Mouse (Mus musculus) neural tube, embryonic 11.5 days (tissue): ENCODE data around the gene Lrch2. TPM values are rescaled to one million over a fixed set of nuclear protein-coding genes. Genes with fewer than 3 reads are reported as not detected.
A peak's percentile ranks its signal among the peaks of the same experiment; 100 is the strongest.
"Not testable (repeated sequence)": the region's sequence is repeated elsewhere in the genome, so short reads cannot be mapped to it uniquely, and the experiment has no call there.

Experiments used
- ATAC-seq: fragments of 200-750 bp; cut with Nextera tagmentation; 2 replicates; pipeline ENCODE4 v1.8.0; 2017; ENCODE audit warnings: moderate number of reproducible peaks, mild to moderate bottlenecking, moderate TSS enrichment, moderate library complexity; ENCODE audit not compliant: insufficient read depth, low FRiP score, low TSS enrichment
- DNase-seq: peaks from one replicate; pipeline ENCODE4 v3.0.0-alpha.2; 2015; ENCODE audit warnings: low spot score
- H3K27ac ChIP-seq: fragments of 300-500 bp; sonication (generic); 2 replicates; pipeline ENCODE4 v1.5.1; 2014; ENCODE audit warnings: low read depth, mild to moderate bottlenecking, low read length
- H3K27me3 ChIP-seq: fragments of 300-500 bp; sonication (generic); 2 replicates; pipeline ENCODE4 v1.6.1; 2014; ENCODE audit warnings: mild to moderate bottlenecking, low read length, mixed read lengths; ENCODE audit not compliant: control insufficient read depth, insufficient read depth
- H3K36me3 ChIP-seq: fragments of 300-500 bp; sonication (generic); 2 replicates; pipeline ENCODE4 v1.6.1; 2014; ENCODE audit warnings: mild to moderate bottlenecking, low read length, moderate library complexity, mixed read lengths; ENCODE audit not compliant: control insufficient read depth, insufficient read depth
- H3K4me1 ChIP-seq: fragments of 300-500 bp; sonication (generic); 2 replicates; pipeline ENCODE4 v1.6.1; 2014; ENCODE audit warnings: low read length, mixed read lengths; ENCODE audit not compliant: control insufficient read depth, insufficient read depth
- H3K4me2 ChIP-seq: fragments of 300-500 bp; sonication (generic); 2 replicates; pipeline ENCODE4 v1.6.1; 2014; ENCODE audit warnings: low read depth, mild to moderate bottlenecking, moderate library complexity
- H3K4me3 ChIP-seq: fragments of 300-500 bp; sonication (generic); 2 replicates; pipeline ENCODE4 v1.5.1; 2014; ENCODE audit warnings: low read depth, low read length
- H3K9ac ChIP-seq: fragments of 300-500 bp; sonication (generic); 2 replicates; pipeline ENCODE4 v1.6.1; 2014; ENCODE audit warnings: mild to moderate bottlenecking, low read length
- H3K9me3 ChIP-seq: fragments of 300-500 bp; sonication (generic); 2 replicates; pipeline ENCODE4 v1.6.1; 2016; ENCODE audit warnings: low read length; ENCODE audit not compliant: control insufficient read depth
- WGBS: fragments of 180-500 bp; shearing (Covaris S2); extraction: QIAGEN DNeasy Blood & Tissue Kit; methylation state at CpG from one replicate; pipeline ENCODE4 v1.1.7; 2014; 5-methylcytosine and 5-hydroxymethylcytosine counted together
- polyA plus RNA-seq: library from polyadenylated mRNA; unstranded; fragments of >200 nt; fragmentation: Nextera tagmentation; extraction: Ambion mirVana; gene quantifications from 2 replicates; pipeline ENCODE4 v1.2.1, GENCODE M21; 2014

The Lrch2 gene
- 9.3 and 11.0 TPM in 2 replicates for polyA plus RNA-seq

- peak within 1 kb of the TSS; percentile 70; the same call in 1 of the 2 replicates for H3K27ac ChIP-seq
- H3K9me3 ChIP-seq, result no peaks in the 10 kb centered on the region
- H3K9ac ChIP-seq, result peak within 1 kb of the TSS; percentile 68
- H3K4me2 ChIP-seq, result peak within 1 kb of the TSS; percentile 42
- no peaks in the 10 kb centered on the region for H3K36me3 ChIP-seq
- H3K27me3 ChIP-seq, result no peaks in the 10 kb centered on the region
- H3K4me3 ChIP-seq, result peak within 1 kb of the TSS; percentile 47
- peak; percentile 92 for ATAC-seq
- peak; percentile 71 for DNase-seq
- 16% methylated on average over 39 of the region's 50 CpGs for WGBS
- no peaks in the 10 kb centered on the region for H3K4me1 ChIP-seq
These were observed at the start of gene Lrch2 for GRCm38 (mm10) chrX:147553421-147554201. Gene Lrch2, minus strand, starts transcription at chrX:147554081.

GRCm38 (mm10) chrX:147540934-147541870, 12.7 kb downstream of the Lrch2 start:
- Histone ChIP-seq H3K4me1 (no peaks in the 10 kb centered on the region), H3K9me3 (no peaks in the 10 kb centered on the region), H3K4me3 (no peak overlapping the region), H3K36me3 (no peaks in the 10 kb centered on the region), H3K27me3 (no peaks in the 10 kb centered on the region), H3K9ac (no peak overlapping the region), H3K27ac (no peak overlapping the region), H3K4me2 (no peak overlapping the region)
- WGBS, result 68% methylated on average over 11 of the region's 11 CpGs
- DNase-seq (no peak), ATAC-seq (no peak)

- Histone ChIP-seq H3K9me3 (no peaks in the 10 kb centered on the region), H3K27ac (no peak overlapping the region), H3K4me1 (no peaks in the 10 kb centered on the region), H3K27me3 (no peaks in the 10 kb centered on the region), H3K4me2 (no peak overlapping the region), H3K36me3 (no peaks in the 10 kb centered on the region), H3K4me3 (no peak overlapping the region), H3K9ac (no peak overlapping the region)
- DNase-seq (no peak), ATAC-seq (no peak)
These were observed 15.5 kb downstream of the Lrch2 start for GRCm38 (mm10) chrX:147538377-147538776.

- not testable (repeated sequence) for DNase-seq, ATAC-seq, H3K4me3 ChIP-seq, H3K4me2 ChIP-seq, H3K9me3 ChIP-seq, H3K27ac ChIP-seq, H3K36me3 ChIP-seq, H3K4me1 ChIP-seq, H3K27me3 ChIP-seq, H3K9ac ChIP-seq
- WGBS, result 71% methylated on average over 3 of the region's 3 CpGs
These were observed 16.8 kb downstream of the Lrch2 start for GRCm38 (mm10) chrX:147537117-147537516.

- 75% methylated on average over 2 of the region's 2 CpGs for WGBS
- DNase-seq (no peak), ATAC-seq (no peak)
- no peak overlapping the region for H3K4me2 ChIP-seq
- H3K4me1 ChIP-seq, result no peaks in the 10 kb centered on the region
- H3K9ac ChIP-seq, result no peak overlapping the region
- H3K4me3 ChIP-seq, result no peak overlapping the region
- H3K9me3 ChIP-seq, result no peaks in the 10 kb centered on the region
- H3K27me3 ChIP-seq, result no peaks in the 10 kb centered on the region
- no peaks in the 10 kb centered on the region for H3K36me3 ChIP-seq
- no peak overlapping the region for H3K27ac ChIP-seq
These were observed 18.3 kb downstream of the Lrch2 start for GRCm38 (mm10) chrX:147535616-147536015.

GRCm38 (mm10) chrX:147531675-147532074, 22.2 kb downstream of the Lrch2 start:
- Histone ChIP-seq H3K9ac (no peak overlapping the region), H3K4me1 (no peaks in the 10 kb centered on the region), H3K9me3 (no peaks in the 10 kb centered on the region), H3K4me2 (no peak overlapping the region), H3K27ac (no peak overlapping the region), H3K4me3 (no peak overlapping the region), H3K36me3 (no peaks in the 10 kb centered on the region), H3K27me3 (no peaks in the 10 kb centered on the region)
- no peak for ATAC-seq
- DNase-seq, result no peak
- 65% methylated on average over 4 of the region's 4 CpGs for WGBS

- 71% methylated on average over 7 of the region's 7 CpGs for WGBS
- ATAC-seq, result no peak
These were observed 26.2 kb downstream of the Lrch2 start for GRCm38 (mm10) chrX:147527646-147528172.

GRCm38 (mm10) chrX:147489551-147489950, 64.3 kb downstream of the Lrch2 start:
- H3K9me3 ChIP-seq, result no peaks in the 10 kb centered on the region
- ATAC-seq (no peak), DNase-seq (no peak)
- H3K4me3 ChIP-seq, result no peak overlapping the region
- H3K27me3 ChIP-seq, result no peaks in the 10 kb centered on the region
- H3K9ac ChIP-seq, result no peak overlapping the region
- H3K4me1 ChIP-seq, result no peaks in the 10 kb centered on the region
- no peak overlapping the region for H3K4me2 ChIP-seq
- no peaks in the 10 kb centered on the region for H3K36me3 ChIP-seq
- no peak overlapping the region for H3K27ac ChIP-seq
- 88% methylated on average over 2 of the region's 2 CpGs for WGBS

More at GRCm38 (mm10) chrX:147527646-147528172, 26.2 kb downstream of the Lrch2 start:
- DNase-seq, result no peak
- Histone ChIP-seq H3K9ac (no peak overlapping the region), H3K4me1 (no peaks in the 10 kb centered on the region), H3K27ac (no peak overlapping the region), H3K27me3 (no peaks in the 10 kb centered on the region), H3K36me3 (no peaks in the 10 kb centered on the region), H3K9me3 (no peaks in the 10 kb centered on the region), H3K4me3 (no peak overlapping the region), H3K4me2 (no peak overlapping the region)
